Mouse (Mus musculus) ES-Bruce4 (cell line): Measurements from ENCODE around the gene Mrpl36.
A peak's percentile ranks its signal among the peaks of the same experiment; 100 is the strongest.

ENCODE experiments used
- CTCF ChIP-seq: IDR thresholded peaks from one replicate; pipeline ENCODE4 v1.8.1; 2011; ENCODE audit warnings: low read depth, low read length
- POLR2A ChIP-seq: IDR thresholded peaks from one replicate; pipeline ENCODE4 v1.8.1; 2011; ENCODE audit warnings: low read length; ENCODE audit not compliant: insufficient read depth

DNA sequence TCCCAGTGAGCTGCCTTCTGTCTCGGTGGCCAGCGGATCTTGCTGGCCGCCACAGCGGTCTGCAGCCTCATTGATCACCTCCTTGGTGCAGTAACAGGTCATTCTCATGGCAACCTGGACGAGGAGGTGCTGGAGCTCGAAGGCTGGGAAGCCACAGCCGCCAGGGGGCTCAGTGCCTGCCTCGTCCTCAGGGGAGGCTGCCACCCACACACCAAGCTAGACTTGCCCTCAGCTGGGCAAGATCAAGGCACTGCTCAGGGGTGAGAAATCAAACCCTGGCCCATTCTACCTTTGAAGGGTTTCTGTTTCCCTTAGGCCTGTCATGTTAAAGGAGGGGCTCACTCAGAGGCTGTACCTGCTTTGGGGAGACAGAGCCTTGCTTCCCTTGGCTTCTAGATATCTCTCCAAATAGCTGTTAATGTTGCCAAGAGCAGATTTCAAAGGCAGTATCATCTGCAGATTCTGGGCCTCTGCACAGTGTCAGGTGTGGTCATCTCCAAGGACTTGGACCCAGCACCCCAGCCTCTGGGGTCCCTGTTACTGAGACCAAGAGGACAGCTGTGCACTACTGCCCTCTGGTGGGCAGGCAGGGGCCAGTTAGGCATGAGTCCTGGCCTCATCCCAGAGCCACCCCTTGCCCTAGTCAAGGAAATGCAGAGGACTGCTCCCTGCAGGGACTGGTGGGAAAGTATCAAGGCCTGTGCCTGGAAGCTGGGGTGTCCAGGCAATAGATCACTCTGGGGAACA, 18.0 kb upstream of the Mrpl36 start:
- TF ChIP-seq CTCF, result peak; percentile 96
- TF ChIP-seq POLR2A, result no peak
